Mouse (Mus musculus) stomach, postnatal 0 days (tissue): ENCODE measurements around the gene Fam107b. TPM values are rescaled to one million over a fixed set of nuclear protein-coding genes. Genes with fewer than 3 reads are reported as not detected.
"Not testable (repeated sequence)": the region's sequence is repeated elsewhere in the genome, so short reads cannot be mapped to it uniquely, and the experiment has no call there.

ENCODE experiments used
- ATAC-seq: fragments of 200-750 bp; cut with Nextera tagmentation; 2 replicates; pipeline ENCODE4 v1.8.0; 2017; ENCODE audit not compliant: low FRiP score, low TSS enrichment
- DNase-seq: peaks from one replicate; pipeline ENCODE4 v3.0.0-alpha.2; 2016; ENCODE audit warnings: low spot score
- H3K27ac ChIP-seq: fragments of 300-500 bp; sonication (generic); replicated peaks from 2 replicates; pipeline ENCODE4 v1.5.1; 2014; ENCODE audit warnings: mild to moderate bottlenecking, control low read depth
- H3K27me3 ChIP-seq: fragments of 300-500 bp; sonication (generic); 2 replicates; pipeline ENCODE4 v1.6.1; 2014; ENCODE audit warnings: low read length; ENCODE audit not compliant: control insufficient read depth, insufficient read depth
- H3K36me3 ChIP-seq: fragments of 300-500 bp; sonication (generic); 2 replicates; pipeline ENCODE4 v1.6.1; 2014; ENCODE audit warnings: low read length, mixed read lengths; ENCODE audit not compliant: control insufficient read depth, insufficient read depth
- H3K4me1 ChIP-seq: fragments of 300-500 bp; sonication (generic); replicated peaks from 2 replicates; pipeline ENCODE4 v1.6.1; 2014; ENCODE audit warnings: antibody characterized with exemption; ENCODE audit not compliant: control insufficient read depth, insufficient read depth
- H3K4me2 ChIP-seq: fragments of 300-500 bp; sonication (generic); replicated peaks from 2 replicates; pipeline ENCODE4 v1.6.1; 2014; ENCODE audit warnings: low read depth, mild to moderate bottlenecking, control low read depth, moderate library complexity
- H3K4me3 ChIP-seq: fragments of 300-500 bp; sonication (generic); 2 replicates; pipeline ENCODE4 v1.5.1; 2014; ENCODE audit warnings: low read depth, low read length, control low read depth
- H3K9ac ChIP-seq: fragments of 300-500 bp; sonication (generic); 2 replicates; pipeline ENCODE4 v1.6.1; 2014; ENCODE audit warnings: mild to moderate bottlenecking, low read length, control low read depth, mixed read lengths
- H3K9me3 ChIP-seq: fragments of 300-500 bp; sonication (generic); 2 replicates; pipeline ENCODE4 v1.6.1; 2016; ENCODE audit warnings: low read length; ENCODE audit not compliant: control insufficient read depth
- CTCF ChIP-seq: IDR thresholded peaks from 2 replicates; pipeline ENCODE4 v1.5.1; 2016; ENCODE audit warnings: antibody characterized with exemption, low read depth, mild to moderate bottlenecking, moderate library complexity
- EP300 ChIP-seq: optimal IDR thresholded peaks from 2 replicates; pipeline ENCODE3; 2016; ENCODE audit warnings: antibody characterized with exemption
- WGBS: fragments of 180-500 bp; shearing (Covaris S2); extraction: QIAGEN DNeasy Blood & Tissue Kit; methylation state at CpG from one replicate; pipeline ENCODE4 v1.1.7; 2014; 5-methylcytosine and 5-hydroxymethylcytosine counted together
- polyA plus RNA-seq: library from polyadenylated mRNA; unstranded; fragments of >200 nt; fragmentation: Nextera tagmentation; extraction: Ambion mirVana; gene quantifications from 2 replicates; pipeline ENCODE4 v1.2.1, GENCODE M21; 2015

The Fam107b gene
- polyA plus RNA-seq, 1 experiment from 2014 or later = 46.4 TPM

DNA sequence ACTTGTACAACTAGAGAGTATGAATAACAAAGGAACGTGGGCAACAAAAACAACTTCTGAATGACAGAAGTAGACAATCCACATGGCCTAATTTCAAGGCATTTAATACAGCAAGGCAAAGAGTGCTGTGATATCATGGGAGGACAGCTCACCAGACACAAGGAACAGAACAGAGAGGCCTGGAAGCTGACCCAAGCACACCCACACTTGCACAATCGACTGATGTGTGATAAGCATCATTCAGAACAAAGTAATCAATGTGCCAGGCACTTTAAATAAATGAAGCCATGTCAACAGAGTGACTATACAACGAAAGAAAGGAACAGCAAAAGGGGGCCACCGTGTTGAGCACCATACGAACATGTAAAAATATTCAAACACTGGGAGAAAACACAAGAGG, 125.6 kb downstream of the Fam107b start:
- H3K4me1 ChIP-seq = no peaks in the 10 kb centered on the region
- H3K9ac ChIP-seq = no peak overlapping the region
- no peaks in the 10 kb centered on the region for H3K36me3 ChIP-seq
- no peak overlapping the region for H3K27ac ChIP-seq
- no peaks in the 10 kb centered on the region for H3K27me3 ChIP-seq
- H3K4me3 ChIP-seq = no peak overlapping the region
- 49% methylated on average over 5 of the region's 5 CpGs for WGBS
- no peak overlapping the region for H3K4me2 ChIP-seq
- TF ChIP-seq CTCF (no peak), EP300 (no peak)
- ATAC-seq (no peak), DNase-seq (peak; percentile 5)
- no peaks in the 10 kb centered on the region for H3K9me3 ChIP-seq

DNA sequence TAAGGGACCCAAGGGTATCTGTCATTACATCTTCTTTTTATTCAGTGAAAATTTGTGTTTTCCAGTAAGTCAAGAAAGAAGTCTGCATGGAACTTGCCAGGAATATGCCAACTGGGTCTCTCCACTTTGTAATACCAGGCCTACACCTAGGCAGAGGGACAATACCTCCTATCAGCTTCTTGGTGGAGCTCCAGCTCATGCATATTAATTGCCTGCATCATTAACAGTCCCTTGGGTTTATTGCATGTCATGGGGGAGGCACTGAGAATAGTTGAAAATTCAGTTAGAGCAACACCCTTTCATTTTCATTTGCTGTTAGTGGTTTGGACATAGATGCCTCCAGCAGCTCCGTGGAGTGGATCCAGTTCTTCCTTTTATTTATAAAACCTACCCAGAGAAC, 130.1 kb downstream of the Fam107b start:
- Histone ChIP-seq H3K4me2 (no peak overlapping the region), H3K4me3 (no peak overlapping the region), H3K4me1 (0 out of 2 replicates have a peak, but pooled peaks cover 3% of the 10 kb centered on the region), H3K27ac (no peak overlapping the region), H3K27me3 (no peaks in the 10 kb centered on the region), H3K9me3 (no peaks in the 10 kb centered on the region), H3K9ac (no peak overlapping the region), H3K36me3 (no peaks in the 10 kb centered on the region)
- WGBS = 56% methylated on average over 1 of the region's 1 CpGs
- TF ChIP-seq CTCF (no peak), EP300 (no peak)
- no peak for ATAC-seq
- DNase-seq = peak; percentile 3

DNA sequence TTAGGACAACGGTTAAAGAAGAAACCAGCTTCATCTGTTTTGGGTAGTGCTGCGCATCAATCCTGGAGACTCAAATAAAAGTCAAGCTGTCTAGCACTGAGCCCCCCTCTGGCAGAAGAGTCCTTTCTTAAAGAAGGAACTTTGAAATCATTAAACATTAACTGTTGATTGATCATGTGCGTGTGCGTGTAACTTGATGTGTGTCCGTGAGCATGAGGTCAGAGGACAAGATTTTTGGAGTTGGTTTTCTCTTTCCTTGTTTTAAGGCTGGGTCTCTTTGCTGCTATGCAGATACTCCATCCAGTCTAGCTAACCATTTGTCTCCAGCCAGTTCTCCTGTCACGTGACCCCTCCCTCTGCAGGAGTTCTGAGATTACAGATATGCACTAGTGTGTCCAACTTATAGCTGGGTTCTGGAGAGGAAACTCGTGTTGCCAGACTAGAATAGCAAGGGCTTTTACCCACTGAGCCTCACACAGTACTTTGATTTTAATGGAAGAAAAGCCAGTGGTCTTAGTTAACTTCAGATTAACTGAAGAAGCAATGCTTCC, 132.4 kb downstream of the Fam107b start:
- no peak overlapping the region for H3K4me3 ChIP-seq
- no peak for ATAC-seq
- no peak for DNase-seq
- no peak overlapping the region for H3K4me2 ChIP-seq
- no peaks in the 10 kb centered on the region for H3K9me3 ChIP-seq
- no peaks in the 10 kb centered on the region for H3K36me3 ChIP-seq
- H3K27me3 ChIP-seq = no peaks in the 10 kb centered on the region
- TF ChIP-seq CTCF (no peak), EP300 (no peak)
- no peak overlapping the region for H3K27ac ChIP-seq
- H3K4me1 ChIP-seq = 0 out of 2 replicates have a peak, but pooled peaks cover 3% of the 10 kb centered on the region
- no peak overlapping the region for H3K9ac ChIP-seq
- WGBS = 69% methylated on average over 7 of the region's 7 CpGs

DNA sequence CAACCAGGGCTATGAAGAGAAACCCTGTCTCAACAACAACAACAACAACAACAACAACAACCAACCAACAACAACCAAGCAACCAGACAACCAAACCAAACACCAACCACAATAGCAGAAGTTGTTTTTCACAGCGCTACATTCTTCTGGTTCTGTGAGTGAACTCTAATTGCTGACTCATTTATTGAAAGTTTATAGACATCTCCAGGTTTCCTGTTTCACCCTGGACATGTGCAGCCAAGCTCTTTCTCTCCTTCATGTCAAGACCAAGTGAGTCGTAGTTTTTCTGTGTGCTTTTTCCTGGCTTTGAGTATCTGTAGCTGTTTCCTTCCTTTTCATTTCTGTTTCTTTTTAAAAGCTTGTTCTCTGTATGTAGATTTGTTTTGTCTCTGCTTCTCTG, 133.5 kb downstream of the Fam107b start:
- Histone ChIP-seq H3K4me1 (0 out of 2 replicates have a peak, but pooled peaks cover 3% of the 10 kb centered on the region), H3K4me2 (no peak overlapping the region), H3K9me3 (no peaks in the 10 kb centered on the region), H3K27ac (no peak overlapping the region), H3K27me3 (no peaks in the 10 kb centered on the region), H3K9ac (no peak overlapping the region), H3K36me3 (no peaks in the 10 kb centered on the region), H3K4me3 (no peak overlapping the region)
- WGBS = 63% methylated on average over 2 of the region's 2 CpGs
- DNase-seq = no peak
- TF ChIP-seq EP300 (no peak), CTCF (no peak)
- no peak for ATAC-seq

DNA sequence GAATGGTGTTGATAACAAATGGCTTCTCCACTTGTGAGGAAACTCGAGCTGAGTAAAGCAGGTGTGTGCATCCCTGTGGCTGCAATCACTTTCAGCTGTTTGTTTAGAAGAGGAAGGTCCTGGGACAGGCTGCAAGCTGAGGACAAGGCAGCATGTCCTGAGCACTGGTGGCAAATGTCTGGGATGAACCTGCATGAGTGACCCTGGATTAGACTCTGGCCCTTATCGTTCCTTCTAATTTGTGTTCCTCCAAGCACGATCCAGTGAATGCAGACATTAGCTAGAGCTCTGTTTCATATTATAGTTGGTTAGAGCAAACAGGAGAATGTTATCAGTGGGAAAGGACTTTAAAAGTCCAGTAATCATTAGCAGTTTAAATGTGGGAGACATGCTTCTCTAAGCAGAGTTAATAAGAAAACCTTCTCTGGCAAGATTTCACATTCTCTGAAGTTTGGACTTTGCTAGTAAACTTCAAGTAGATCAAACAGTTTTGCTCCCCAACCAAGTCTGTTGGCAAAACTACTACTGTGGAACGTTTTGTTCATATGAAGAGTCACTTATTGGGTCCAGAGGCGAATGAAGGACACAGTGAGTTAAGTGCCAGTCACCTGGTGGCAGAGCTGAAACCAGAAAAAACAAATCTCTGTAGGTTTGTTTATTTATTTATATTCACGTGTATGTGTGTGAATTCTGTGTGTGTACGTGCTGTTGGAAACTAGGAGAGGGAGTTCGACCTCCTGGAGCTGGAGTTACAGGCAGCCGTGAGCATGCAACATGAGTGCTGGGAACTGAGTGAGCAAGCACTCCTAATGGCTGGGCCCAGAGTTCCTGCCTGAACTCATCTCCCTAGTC, 134.2 kb downstream of the Fam107b start:
- H3K4me3 ChIP-seq = no peak overlapping the region
- no peak for TF ChIP-seq CTCF
- no peak for TF ChIP-seq EP300
- H3K4me1 ChIP-seq = 0 out of 2 replicates have a peak, but pooled peaks cover 3% of the 10 kb centered on the region
- no peak overlapping the region for H3K9ac ChIP-seq
- no peaks in the 10 kb centered on the region for H3K36me3 ChIP-seq
- H3K4me2 ChIP-seq = no peak overlapping the region
- H3K27me3 ChIP-seq = no peaks in the 10 kb centered on the region
- no peaks in the 10 kb centered on the region for H3K9me3 ChIP-seq
- DNase-seq = peak; percentile 11
- no peak overlapping the region for H3K27ac ChIP-seq
- ATAC-seq = no peak
- 57% methylated on average over 9 of the region's 9 CpGs for WGBS

DNA sequence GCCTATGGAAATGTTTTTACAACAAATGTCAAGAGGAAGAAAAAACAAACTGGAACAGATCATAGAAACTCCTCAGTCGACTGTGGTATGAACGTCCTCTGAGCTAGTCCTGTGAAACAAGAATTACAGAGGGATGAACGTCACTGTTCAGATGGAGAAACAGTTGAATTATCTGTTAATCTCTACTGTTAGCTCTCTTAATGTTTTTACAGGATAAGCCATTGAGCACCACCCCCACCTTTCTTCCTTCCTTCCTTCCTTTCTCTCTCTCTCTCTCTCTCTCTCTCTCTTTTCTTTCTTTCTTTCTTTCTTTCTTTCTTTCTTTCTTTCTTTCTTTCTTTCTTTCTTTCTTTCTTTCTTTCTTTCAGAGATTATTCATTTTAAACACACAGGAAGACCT, 135.0 kb downstream of the Fam107b start:
- H3K4me1 ChIP-seq, DNase-seq, H3K4me3 ChIP-seq, ATAC-seq, H3K9me3 ChIP-seq, H3K9ac ChIP-seq, H3K27ac ChIP-seq, H3K36me3 ChIP-seq, H3K27me3 ChIP-seq, H3K4me2 ChIP-seq: not testable (repeated sequence)
- 32% methylated on average over 3 of the region's 3 CpGs for WGBS
